Mouse (Mus musculus) right cerebral cortex, adult 18-20 months (tissue): ENCODE measurements at regions not wholly inside any gene's neighbourhood (a gene's known extent, or its start where the extent isn't known, plus 50 kb on each side); places are given as distances from the start of the nearest gene placed in this dataset.

ENCODE experiments used
- DNase-seq: peaks from one replicate; pipeline ENCODE4 v3.0.0; 2022; ENCODE audit warnings: mixed read lengths

- DNase-seq: no peak
Observed at GRCm38 (mm10) chr1:61137210-61137885, 159.6 kb downstream of the Icos start.

GRCm38 (mm10) chr1:61137954-61138353 lies 160.2 kb downstream of the Icos start:
- no peak for DNase-seq

GRCm38 (mm10) chr1:61139291-61139983 lies 161.7 kb downstream of the Icos start:
- peak; percentile 28 for DNase-seq

- DNase-seq: no peak
Observed at GRCm38 (mm10) chr1:61139984-61140648, 162.4 kb downstream of the Icos start.

- DNase-seq: no peak
Observed at GRCm38 (mm10) chr1:61140870-61141591, 163.3 kb downstream of the Icos start.

- no peak for DNase-seq
Observed at GRCm38 (mm10) chr1:61141592-61141930, 163.8 kb downstream of the Icos start.

GRCm38 (mm10) chr1:61141952-61142351 lies 164.2 kb downstream of the Icos start:
- no peak for DNase-seq

GRCm38 (mm10) chr1:61143030-61143753 lies 165.5 kb downstream of the Icos start:
- no peak for DNase-seq

GRCm38 (mm10) chr1:61143754-61144066 lies 166.0 kb downstream of the Icos start:
- DNase-seq: no peak

GRCm38 (mm10) chr1:61145013-61145412 lies 167.3 kb downstream of the Icos start:
- DNase-seq: no peak

GRCm38 (mm10) chr1:61145572-61145971 lies 167.8 kb downstream of the Icos start:
- no peak for DNase-seq

GRCm38 (mm10) chr1:61146222-61146723 lies 168.5 kb downstream of the Icos start:
- DNase-seq: no peak

GRCm38 (mm10) chr1:61151742-61152141 lies 174.0 kb downstream of the Icos start:
- DNase-seq: no peak

GRCm38 (mm10) chr1:61152157-61152556 lies 174.4 kb downstream of the Icos start:
- DNase-seq: no peak

- no peak for DNase-seq
Observed at GRCm38 (mm10) chr1:61154216-61154615, 176.5 kb downstream of the Icos start.

- DNase-seq: no peak
Observed at GRCm38 (mm10) chr1:61157271-61157670, 179.5 kb downstream of the Icos start.

- DNase-seq: no peak
Observed at GRCm38 (mm10) chr1:61160505-61160904, 182.8 kb downstream of the Icos start.

- no peak for DNase-seq
Observed at GRCm38 (mm10) chr1:61164271-61164670, 186.5 kb downstream of the Icos start.

- DNase-seq: no peak
Observed at GRCm38 (mm10) chr1:61171941-61172340, 194.2 kb downstream of the Icos start.

GRCm38 (mm10) chr1:61172946-61173345 lies 195.2 kb downstream of the Icos start:
- no peak for DNase-seq

- no peak for DNase-seq
Observed at GRCm38 (mm10) chr1:61175239-61175638, 197.5 kb downstream of the Icos start.

- no peak for DNase-seq
Observed at GRCm38 (mm10) chr1:61179461-61179860, 201.7 kb downstream of the Icos start.
